Mouse (Mus musculus) liver, embryonic 11.5 days (tissue): ENCODE results near the gene Slc9a8. TPM values are rescaled to one million over a fixed set of nuclear protein-coding genes. Genes with fewer than 3 reads are reported as not detected.

Experiments used
- ATAC-seq: fragments of 200-750 bp; cut with Nextera tagmentation; replicated peaks from 2 replicates; pipeline ENCODE4 v1.8.0; 2017; ENCODE audit warnings: moderate number of reproducible peaks, mild to moderate bottlenecking, moderate TSS enrichment, moderate library complexity; ENCODE audit not compliant: low FRiP score
- DNase-seq: peaks from one replicate; pipeline ENCODE4 v3.0.0-alpha.2; 2017; ENCODE audit warnings: low spot score
- H3K27ac ChIP-seq: fragments of 300-500 bp; sonication (generic); 2 replicates; pipeline ENCODE4 v1.5.1; 2014; ENCODE audit warnings: mild to moderate bottlenecking, low read depth, low read length, control low read depth
- H3K27me3 ChIP-seq: fragments of 300-500 bp; sonication (generic); replicated peaks from 2 replicates; pipeline ENCODE4 v1.6.1; 2014; ENCODE audit warnings: low read length, mixed read lengths; ENCODE audit not compliant: control insufficient read depth, insufficient read depth
- H3K36me3 ChIP-seq: fragments of 300-500 bp; sonication (generic); 2 replicates; pipeline ENCODE4 v1.6.1; 2014; ENCODE audit warnings: mild to moderate bottlenecking, low read length, moderate library complexity, mixed read lengths; ENCODE audit not compliant: control insufficient read depth, insufficient read depth
- H3K4me1 ChIP-seq: fragments of 300-500 bp; sonication (generic); replicated peaks from 2 replicates; pipeline ENCODE4 v1.6.1; 2014; ENCODE audit warnings: low read length, mixed read lengths; ENCODE audit not compliant: control insufficient read depth, insufficient read depth
- H3K4me2 ChIP-seq: fragments of 300-500 bp; sonication (generic); 2 replicates; pipeline ENCODE4 v1.6.1; 2014; ENCODE audit warnings: mild to moderate bottlenecking, control low read depth, moderate library complexity
- H3K4me3 ChIP-seq: fragments of 300-500 bp; sonication (generic); 2 replicates; pipeline ENCODE4 v1.5.1; 2014; ENCODE audit warnings: low read depth, low read length, control low read depth
- H3K9ac ChIP-seq: fragments of 300-500 bp; sonication (generic); 2 replicates; pipeline ENCODE4 v1.6.1; 2014; ENCODE audit warnings: low read depth, low read length, control low read depth
- H3K9me3 ChIP-seq: fragments of 300-500 bp; sonication (generic); 2 replicates; pipeline ENCODE4 v1.6.1; 2016; ENCODE audit warnings: low read length, inconsistent platforms, mixed read lengths; ENCODE audit not compliant: control insufficient read depth
- WGBS: fragments of 180-500 bp; shearing (Covaris S2); extraction: QIAGEN DNeasy Blood & Tissue Kit; methylation state at CpG from one replicate; pipeline ENCODE4 v1.1.7; 2014; 5-methylcytosine and 5-hydroxymethylcytosine counted together
- polyA plus RNA-seq: library from polyadenylated mRNA; unstranded; fragments of >200 nt; fragmentation: Nextera tagmentation; extraction: Ambion mirVana; gene quantifications from 2 replicates; pipeline ENCODE4 v1.2.1, GENCODE M21; 2014

Slc9a8 gene
- polyA plus RNA-seq, 1 experiment from 2014 or later, result 23.8 TPM

- DNase-seq (no peak), ATAC-seq (no peak)
- no peaks in the 10 kb centered on the region for H3K36me3 ChIP-seq
- H3K27ac ChIP-seq, result no peak overlapping the region
- H3K9me3 ChIP-seq, result no peaks in the 10 kb centered on the region
- no peak overlapping the region for H3K4me3 ChIP-seq
- no peaks in the 10 kb centered on the region for H3K4me1 ChIP-seq
- WGBS, result 84% methylated on average over 7 of the region's 7 CpGs
- H3K4me2 ChIP-seq, result no peak overlapping the region
- no peak overlapping the region for H3K9ac ChIP-seq
- no peaks in the 10 kb centered on the region; the same call in 1 of the 2 replicates for H3K27me3 ChIP-seq
These were observed 21.9 kb upstream of the Slc9a8 start for GRCm38 (mm10) chr2:167399646-167400045.

GRCm38 (mm10) chr2:167403085-167403484, 18.4 kb upstream of the Slc9a8 start:
- Histone ChIP-seq H3K27ac (no peak overlapping the region), H3K9me3 (no peaks in the 10 kb centered on the region), H3K4me3 (no peak overlapping the region), H3K4me1 (no peaks in the 10 kb centered on the region), H3K36me3 (no peaks in the 10 kb centered on the region), H3K9ac (no peak overlapping the region), H3K4me2 (no peak overlapping the region), H3K27me3 (no peaks in the 10 kb centered on the region; the same call in 1 of the 2 replicates)
- DNase-seq (no peak), ATAC-seq (no peak)
- WGBS, result 78% methylated on average over 7 of the region's 7 CpGs

GRCm38 (mm10) chr2:167405101-167405880, 16.2 kb upstream of the Slc9a8 start:
- DNase-seq, result no peak
- Histone ChIP-seq H3K9ac (no peak overlapping the region), H3K27ac (no peak overlapping the region), H3K27me3 (no peaks in the 10 kb centered on the region; the same call in 1 of the 2 replicates), H3K4me2 (no peak overlapping the region), H3K4me1 (no peaks in the 10 kb centered on the region), H3K9me3 (no peaks in the 10 kb centered on the region), H3K36me3 (no peaks in the 10 kb centered on the region), H3K4me3 (no peak overlapping the region)
- WGBS, result 72% methylated on average over 20 of the region's 20 CpGs
- ATAC-seq, result no peak

GRCm38 (mm10) chr2:167407296-167407929, 14.1 kb upstream of the Slc9a8 start:
- no peak overlapping the region for H3K9ac ChIP-seq
- no peaks in the 10 kb centered on the region for H3K9me3 ChIP-seq
- DNase-seq, result no peak
- no peaks in the 10 kb centered on the region for H3K36me3 ChIP-seq
- H3K4me3 ChIP-seq, result no peak overlapping the region
- H3K4me1 ChIP-seq, result no peaks in the 10 kb centered on the region
- no peaks in the 10 kb centered on the region; the same call in 1 of the 2 replicates for H3K27me3 ChIP-seq
- H3K27ac ChIP-seq, result no peak overlapping the region
- H3K4me2 ChIP-seq, result no peak overlapping the region
- no peak for ATAC-seq
- 89% methylated on average over 16 of the region's 16 CpGs for WGBS

GRCm38 (mm10) chr2:167414461-167414860, 7.1 kb upstream of the Slc9a8 start:
- H3K27me3 ChIP-seq, result no peaks in the 10 kb centered on the region
- H3K9me3 ChIP-seq, result no peaks in the 10 kb centered on the region
- DNase-seq (no peak), ATAC-seq (no peak)
- no peak overlapping the region for H3K4me3 ChIP-seq
- peaks cover 5% of the 10 kb centered on the region; the same call in 1 of the 2 replicates for H3K4me1 ChIP-seq
- H3K36me3 ChIP-seq, result no peaks in the 10 kb centered on the region
- H3K4me2 ChIP-seq, result no peak overlapping the region
- H3K9ac ChIP-seq, result no peak overlapping the region
- H3K27ac ChIP-seq, result no peak overlapping the region
- 89% methylated on average over 5 of the region's 5 CpGs for WGBS

GRCm38 (mm10) chr2:167415970-167416563, 5.4 kb upstream of the Slc9a8 start:
- ATAC-seq, result no peak
- H3K36me3 ChIP-seq, result no peaks in the 10 kb centered on the region
- H3K4me2 ChIP-seq, result no peak overlapping the region

GRCm38 (mm10) chr2:167417048-167417447, 4.5 kb upstream of the Slc9a8 start:
- no peaks in the 10 kb centered on the region for H3K27me3 ChIP-seq
- no peak overlapping the region for H3K4me2 ChIP-seq
- H3K27ac ChIP-seq, result no peak overlapping the region
- H3K4me1 ChIP-seq, result peaks cover 12% of the 10 kb centered on the region
- WGBS, result 84% methylated on average over 3 of the region's 3 CpGs
- no peak for DNase-seq
- ATAC-seq, result no peak
- H3K36me3 ChIP-seq, result no peaks in the 10 kb centered on the region
- no peak overlapping the region for H3K4me3 ChIP-seq
- H3K9ac ChIP-seq, result no peak overlapping the region
- no peaks in the 10 kb centered on the region for H3K9me3 ChIP-seq

More at GRCm38 (mm10) chr2:167415970-167416563, 5.4 kb upstream of the Slc9a8 start:
- H3K9ac ChIP-seq, result no peak overlapping the region
- peaks cover 12% of the 10 kb centered on the region for H3K4me1 ChIP-seq
- no peaks in the 10 kb centered on the region for H3K27me3 ChIP-seq
- no peak overlapping the region for H3K4me3 ChIP-seq
- WGBS, result 69% methylated on average over 9 of the region's 9 CpGs
- no peak for DNase-seq
- H3K27ac ChIP-seq, result no peak overlapping the region
- H3K9me3 ChIP-seq, result no peaks in the 10 kb centered on the region

GRCm38 (mm10) chr2:167417694-167418093, 3.8 kb upstream of the Slc9a8 start:
- Histone ChIP-seq H3K4me2 (no peak overlapping the region), H3K9me3 (no peaks in the 10 kb centered on the region), H3K36me3 (no peaks in the 10 kb centered on the region), H3K27me3 (no peaks in the 10 kb centered on the region), H3K9ac (no peak overlapping the region), H3K4me3 (no peak overlapping the region), H3K4me1 (peaks cover 16% of the 10 kb centered on the region), H3K27ac (no peak overlapping the region)
- DNase-seq (no peak), ATAC-seq (no peak)
- 27% methylated on average over 4 of the region's 4 CpGs for WGBS
